ENCODE assay signal across 26 mouse cellular contexts in genomic region chr14:121687274-121687673, GRCm38 (mm10).
A peak's percentile ranks its signal among the peaks of the same experiment; 100 is the strongest.
DNase-seq lines count a peak whose midpoint lies in the region; ATAC-seq lines count a peak whose summit lies in the region.
"Had no signal": no experiment of that assay in that cellular context is flagged by ENCODE, and none has a peak within 500 bp of the region (broad histone marks: within the 10 kb centered on the region; RNA-seq: fewer than 3 reads in every experiment).

No protein-coding gene starts in this region.

- H3K4me1 ChIP-seq in megakaryocyte, embryonic 14.5 days: no peaks in the 10 kb centered on the region; the same call in 1 of the 2 replicates
- no peaks in the 10 kb centered on the region for H3K4me1 ChIP-seq in hindbrain, embryonic 11.5 days (replicated peaks; ENCODE audit: control insufficient read depth, insufficient read depth, low read length)
- H3K4me1 ChIP-seq: embryonic facial prominence, embryonic 15.5 days had no signal

- peak; percentile 22 for DNase-seq in right cerebral cortex, adult 18-20 months
- DNase-seq in right cerebral cortex, postnatal 4 days: no peak
- DNase-seq in brain, adult 2 months (ENCODE audit: low read depth, low spot score): peak; percentile 54
- DNase-seq in hindbrain, embryonic 11.5 days (ENCODE audit: low spot score): no peak
- DNase-seq: adrenal gland, adult 2 months; adrenal gland, postnatal 10 days; adrenal gland, postnatal 25 days; cerebellum, adult 11-12 months; cerebellum, adult 2 months; cerebellum, adult 9-10 months; cerebellum, postnatal 10 days; cerebellum, postnatal 25 days; embryo, embryonic 11 days had no signal

- H3K27ac ChIP-seq in hindbrain, embryonic 11.5 days (ENCODE audit: low read depth, low read length): no peak overlapping the region
- H3K27ac ChIP-seq: embryonic facial prominence, embryonic 13.5 days; embryonic facial prominence, embryonic 15.5 days; forebrain, embryonic 10.5 days; forebrain, embryonic 12.5 days had no signal

- no peak for ATAC-seq in megakaryocyte, adult 5-6 weeks (ENCODE audit: poor library complexity, severe bottlenecking)
- ATAC-seq in megakaryocyte progenitor cell, adult 5-6 weeks (replicated peaks; ENCODE audit: poor library complexity): peak; percentile 54
- ATAC-seq in CD4-positive, CD25-positive, alpha-beta regulatory T cell, adult 4 months: no peak
- ATAC-seq in hindbrain, embryonic 11.5 days (ENCODE audit: low FRiP score): no peak
- ATAC-seq: forebrain, embryonic 14.5 days; forebrain, embryonic 16.5 days had no signal

- H3K27me3 ChIP-seq in megakaryocyte, embryonic 14.5 days (replicated peaks): peaks cover 9% of the 10 kb centered on the region
- H3K27me3 ChIP-seq in hindbrain, embryonic 11.5 days (ENCODE audit: control insufficient read depth, insufficient read depth, low read length): no peaks in the 10 kb centered on the region
- H3K27me3 ChIP-seq: CH12.LX; embryonic facial prominence, embryonic 13.5 days; embryonic facial prominence, embryonic 15.5 days; forebrain, embryonic 12.5 days had no signal

- 83% methylated on average over 7 of the region's 7 CpGs for WGBS in hindbrain, embryonic 11.5 days

- no peak overlapping the region for H3K9ac ChIP-seq in hindbrain, embryonic 11.5 days (ENCODE audit: low read depth, low read length)
- H3K9ac ChIP-seq: embryonic facial prominence, embryonic 13.5 days; embryonic facial prominence, embryonic 15.5 days; forebrain, embryonic 12.5 days had no signal

- no peak overlapping the region for H3K4me2 ChIP-seq in hindbrain, embryonic 11.5 days (replicated peaks; ENCODE audit: low read depth, low read length)
- H3K4me2 ChIP-seq: embryonic facial prominence, embryonic 13.5 days; embryonic facial prominence, embryonic 15.5 days; forebrain, embryonic 12.5 days had no signal

- H3K9me3 ChIP-seq in megakaryocyte, embryonic 14.5 days: peaks cover 7% of the 10 kb centered on the region
- H3K9me3 ChIP-seq in hindbrain, embryonic 11.5 days (ENCODE audit: control insufficient read depth, low read length): no peaks in the 10 kb centered on the region
- H3K9me3 ChIP-seq: embryonic facial prominence, embryonic 13.5 days; embryonic facial prominence, embryonic 15.5 days; forebrain, embryonic 12.5 days; G1E had no signal

- peak overlapping the region; percentile 40 for H3K4me3 ChIP-seq in megakaryocyte, embryonic 14.5 days (replicated peaks)
- no peak overlapping the region for H3K4me3 ChIP-seq in hindbrain, embryonic 11.5 days (ENCODE audit: low read depth, low read length)
- H3K4me3 ChIP-seq: embryonic facial prominence, embryonic 13.5 days; embryonic facial prominence, embryonic 15.5 days; erythroblast, embryonic 14.5 days; forebrain, embryonic 10.5 days; forebrain, embryonic 12.5 days had no signal

- H3K36me3 ChIP-seq in megakaryocyte, embryonic 14.5 days (replicated peaks; ENCODE audit: low read length): no peaks in the 10 kb centered on the region
- no peaks in the 10 kb centered on the region for H3K36me3 ChIP-seq in hindbrain, embryonic 11.5 days (ENCODE audit: control insufficient read depth, insufficient read depth, low read length)
- H3K36me3 ChIP-seq: embryonic facial prominence, embryonic 13.5 days; embryonic facial prominence, embryonic 15.5 days; forebrain, embryonic 10.5 days; forebrain, embryonic 12.5 days; G1E had no signal

Comparison
In these comparisons a context has a peak if more than half of its experiments do, and no peak if none do; other contexts are left out.
1. DNase-seq: peak in right cerebral cortex, adult 18-20 months (single experiment) and brain, adult 2 months (single experiment); none in right cerebral cortex, postnatal 4 days (single experiment) and hindbrain, embryonic 11.5 days (single experiment).